Mouse (Mus musculus): ENCODE measurements at regions not wholly inside any gene's neighbourhood (a gene's known extent, or its start where the extent isn't known, plus 50 kb on each side); places are given as distances from the start of the nearest gene placed in this dataset.

DNA sequence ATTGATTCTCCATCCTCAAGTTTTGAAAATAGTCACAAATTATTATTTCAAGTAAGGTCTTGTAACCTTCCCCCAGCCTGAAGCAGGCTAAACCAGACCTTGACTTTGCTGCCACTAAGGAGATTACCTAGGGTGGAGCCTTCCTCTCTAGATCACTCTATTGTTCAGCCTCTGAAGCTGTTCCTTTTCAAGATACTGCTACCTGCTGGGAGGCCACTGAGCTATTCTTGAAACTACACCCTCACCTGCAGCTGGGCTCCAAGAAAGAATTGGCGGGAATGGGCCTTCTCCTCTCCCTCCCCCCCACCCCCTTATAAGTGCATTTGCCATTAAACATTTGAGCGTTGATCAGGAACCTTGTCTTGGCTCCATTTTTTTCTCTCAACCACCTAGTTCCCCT, 534.2 kb upstream of the Dmac1 start:
- 37% methylated on average over 2 of the region's 2 CpGs for WGBS
- no peak for ATAC-seq (ENCODE audit: low FRiP score, low read depth)
- H3K27me3 ChIP-seq, result no peaks in the 10 kb centered on the region
- H3K4me1 ChIP-seq, result no peaks in the 10 kb centered on the region
- no peaks in the 10 kb centered on the region for H3K36me3 ChIP-seq
- no peak overlapping the region for H3K4me2 ChIP-seq (replicated peaks)
- no peak overlapping the region for H3K27ac ChIP-seq (replicated peaks)
- no peak overlapping the region for H3K4me3 ChIP-seq
- H3K9me3 ChIP-seq, result no peaks in the 10 kb centered on the region
- no peak overlapping the region for H3K9ac ChIP-seq (replicated peaks)

DNA sequence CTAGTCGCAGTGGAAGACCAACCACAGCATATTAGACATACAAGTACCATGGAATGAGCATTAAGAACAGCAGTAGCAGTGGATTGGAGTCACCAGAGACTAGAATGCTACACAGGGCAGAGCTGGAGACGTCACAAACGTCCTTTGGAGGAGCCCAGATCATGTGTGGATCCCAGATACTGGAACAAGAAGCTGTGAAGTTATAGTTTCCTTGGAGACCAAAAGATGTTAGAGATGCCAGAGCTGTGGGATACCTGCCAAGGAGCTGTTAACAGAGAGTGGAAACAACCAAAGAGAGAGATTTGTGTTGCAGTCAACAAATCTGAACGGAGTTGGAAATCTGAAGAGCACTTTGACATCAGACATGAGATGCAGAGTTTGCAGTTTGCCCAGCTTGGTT, 523.8 kb upstream of the Dmac1 start:
- Histone ChIP-seq H3K27me3 (no peaks in the 10 kb centered on the region), H3K9ac (replicated peaks) (no peak overlapping the region), H3K4me1 (no peaks in the 10 kb centered on the region), H3K27ac (replicated peaks) (no peak overlapping the region), H3K4me2 (replicated peaks) (no peak overlapping the region), H3K9me3 (no peaks in the 10 kb centered on the region), H3K36me3 (no peaks in the 10 kb centered on the region), H3K4me3 (no peak overlapping the region)
- 82% methylated on average over 4 of the region's 4 CpGs for WGBS
- ATAC-seq (ENCODE audit: low FRiP score, low read depth), result no peak

DNA sequence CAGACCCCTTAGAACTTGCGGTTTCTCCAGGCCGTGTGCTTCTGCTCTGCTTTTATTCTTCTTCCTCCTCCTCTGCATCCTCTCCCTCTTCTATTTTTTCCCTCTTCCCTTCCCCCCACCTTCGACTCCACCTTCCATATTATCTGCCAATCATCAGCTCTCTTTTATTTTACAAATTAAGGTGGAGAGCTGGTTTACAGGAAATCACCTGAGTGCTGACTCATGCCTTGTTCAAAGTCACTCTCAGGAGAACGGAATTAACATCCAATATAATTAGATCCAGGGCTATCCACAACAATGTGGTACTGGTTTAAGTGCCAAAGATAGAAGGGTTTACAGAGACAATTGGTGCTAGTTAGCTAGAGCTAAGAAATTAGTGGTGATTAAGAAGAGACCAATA, 523.1 kb upstream of the Dmac1 start:
- Histone ChIP-seq H3K4me1 (no peaks in the 10 kb centered on the region), H3K36me3 (no peaks in the 10 kb centered on the region), H3K9ac (replicated peaks) (no peak overlapping the region), H3K4me2 (replicated peaks) (no peak overlapping the region), H3K27me3 (no peaks in the 10 kb centered on the region), H3K27ac (replicated peaks) (no peak overlapping the region), H3K9me3 (no peaks in the 10 kb centered on the region), H3K4me3 (no peak overlapping the region)
- ATAC-seq (ENCODE audit: low FRiP score, low read depth), result no peak
- WGBS, result 83% methylated on average over 4 of the region's 4 CpGs

DNA sequence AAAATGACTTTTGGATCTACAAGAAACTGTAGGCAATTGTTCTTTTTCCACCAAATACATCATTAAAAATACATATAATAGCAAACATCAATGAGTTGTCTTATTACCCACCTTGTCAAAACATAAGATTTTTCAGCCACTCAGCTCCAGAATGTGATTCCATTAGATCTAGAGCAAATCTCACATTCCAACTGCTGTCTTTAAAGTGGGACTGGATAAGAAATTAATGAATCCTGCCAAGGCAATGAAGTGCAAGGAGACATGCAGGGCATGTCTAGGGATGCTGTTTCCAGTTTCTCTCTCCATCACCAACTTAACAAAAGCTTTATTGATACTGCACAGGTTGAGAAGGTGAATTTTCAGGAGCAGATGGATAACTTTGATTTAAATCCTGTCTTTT, 513.7 kb upstream of the Dmac1 start:
- no peaks in the 10 kb centered on the region for H3K4me1 ChIP-seq
- no peak overlapping the region for H3K9ac ChIP-seq (replicated peaks)
- no peak overlapping the region for H3K4me3 ChIP-seq
- no peaks in the 10 kb centered on the region for H3K27me3 ChIP-seq
- H3K27ac ChIP-seq (replicated peaks), result no peak overlapping the region
- ATAC-seq (ENCODE audit: low FRiP score, low read depth), result no peak
- no peaks in the 10 kb centered on the region for H3K36me3 ChIP-seq
- H3K4me2 ChIP-seq (replicated peaks), result no peak overlapping the region
- H3K9me3 ChIP-seq, result no peaks in the 10 kb centered on the region

DNA sequence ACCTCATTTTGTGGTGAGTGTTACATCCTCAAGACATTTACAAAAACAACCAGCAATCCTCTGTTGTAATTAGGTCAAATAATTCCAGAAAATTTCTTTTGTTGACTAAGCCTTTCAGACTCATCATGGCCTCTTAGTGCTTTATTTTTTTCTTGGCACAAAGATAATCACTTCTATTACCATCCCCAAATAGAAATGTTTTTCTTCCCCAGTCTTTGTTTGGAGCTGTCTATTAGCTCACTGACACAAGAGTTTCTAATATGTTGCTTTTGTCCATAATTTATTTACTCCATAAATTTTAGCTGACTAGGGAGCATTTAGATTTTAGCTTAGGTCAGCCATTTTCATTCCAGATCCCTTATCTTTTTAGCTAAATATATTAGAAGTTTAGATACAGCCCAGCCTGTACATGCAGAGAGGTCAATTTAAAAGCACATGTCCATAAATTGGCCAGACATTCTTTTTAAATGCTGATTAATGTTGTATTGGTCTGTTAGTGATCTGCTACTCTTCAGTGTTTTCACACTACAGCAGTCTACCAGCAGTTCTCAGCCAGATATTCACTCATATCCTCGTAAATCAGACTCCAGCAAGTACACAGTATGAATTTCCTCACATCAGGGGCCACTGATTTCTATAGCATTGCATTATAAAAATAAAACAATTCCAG, 513.0 kb upstream of the Dmac1 start:
- no peaks in the 10 kb centered on the region for H3K4me1 ChIP-seq
- H3K4me2 ChIP-seq (replicated peaks), result no peak overlapping the region
- no peak overlapping the region for H3K27ac ChIP-seq (replicated peaks)
- H3K27me3 ChIP-seq, result no peaks in the 10 kb centered on the region
- ATAC-seq (ENCODE audit: low FRiP score, low read depth), result no peak
- H3K4me3 ChIP-seq, result no peak overlapping the region
- no peaks in the 10 kb centered on the region for H3K36me3 ChIP-seq
- 87% methylated on average over 1 of the region's 1 CpGs for WGBS
- no peak overlapping the region for H3K9ac ChIP-seq (replicated peaks)
- H3K9me3 ChIP-seq, result no peaks in the 10 kb centered on the region

DNA sequence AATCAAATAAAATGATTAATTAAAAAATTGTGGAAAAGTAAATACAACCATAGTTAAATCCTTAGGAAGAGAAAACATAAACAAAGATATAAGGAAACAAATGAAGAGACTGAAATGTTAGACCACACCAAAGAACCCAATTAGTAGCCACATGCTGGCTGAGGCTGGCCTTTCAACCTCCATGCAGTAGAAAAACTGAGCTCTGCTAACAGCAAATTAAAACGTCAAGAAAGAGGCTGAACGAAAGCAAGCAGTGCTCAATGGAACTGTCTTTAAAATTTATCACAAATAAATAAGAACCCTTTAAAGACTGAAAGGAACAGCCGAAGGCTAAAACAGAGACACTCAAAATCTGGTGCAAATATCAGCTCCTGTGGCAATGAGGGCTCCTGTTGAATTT, 509.3 kb upstream of the Dmac1 start:
- 57% methylated on average over 3 of the region's 3 CpGs for WGBS
- H3K9me3 ChIP-seq, result no peaks in the 10 kb centered on the region
- no peak overlapping the region for H3K4me2 ChIP-seq (replicated peaks)
- H3K27me3 ChIP-seq, result no peaks in the 10 kb centered on the region
- no peaks in the 10 kb centered on the region for H3K4me1 ChIP-seq
- no peak overlapping the region for H3K27ac ChIP-seq (replicated peaks)
- ATAC-seq (ENCODE audit: low FRiP score, low read depth), result no peak
- H3K4me3 ChIP-seq, result no peak overlapping the region
- H3K9ac ChIP-seq (replicated peaks), result no peak overlapping the region
- no peaks in the 10 kb centered on the region for H3K36me3 ChIP-seq

DNA sequence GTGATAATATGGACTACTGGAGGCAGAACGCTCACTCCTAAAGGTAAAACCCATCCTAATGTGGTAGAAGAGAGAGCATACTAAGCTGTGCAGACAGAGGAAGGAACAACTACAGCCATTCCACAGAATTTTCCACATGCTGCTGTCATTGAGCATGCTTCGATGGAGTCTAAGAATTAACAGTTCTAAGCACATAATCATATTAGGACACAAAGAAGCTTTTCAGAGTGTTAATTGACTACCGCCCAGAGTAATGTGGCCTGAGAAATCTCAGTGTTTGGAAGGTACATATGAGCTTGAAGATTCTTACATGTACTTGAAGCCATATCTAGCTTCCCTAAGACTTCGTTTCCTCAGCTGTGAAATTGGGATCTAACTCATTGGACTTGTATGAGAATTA, 508.3 kb upstream of the Dmac1 start:
- WGBS, result 67% methylated on average over 4 of the region's 4 CpGs
- ATAC-seq (ENCODE audit: low FRiP score, low read depth), result no peak
- no peak overlapping the region for H3K4me2 ChIP-seq (replicated peaks)

DNA sequence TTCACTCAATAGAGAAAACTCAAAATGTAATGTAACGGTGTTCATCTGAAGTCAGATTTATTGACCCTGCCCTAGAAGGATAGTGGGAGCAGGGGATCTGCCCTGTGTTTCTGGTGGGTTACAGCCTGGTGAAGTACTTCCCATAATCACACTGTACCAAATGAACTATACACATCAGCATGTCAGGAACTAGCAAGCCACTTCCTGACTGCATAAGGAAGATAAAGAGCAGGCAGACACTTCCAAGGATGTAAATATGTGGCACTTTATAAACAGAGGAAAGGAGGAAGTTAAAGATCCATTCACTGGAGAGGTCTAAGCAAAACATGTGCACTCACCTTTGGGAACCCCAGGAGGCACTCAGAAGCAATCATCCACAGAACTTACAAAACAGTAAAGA, 501.4 kb upstream of the Dmac1 start:
- Histone ChIP-seq H3K9ac (replicated peaks) (no peak overlapping the region), H3K27me3 (no peaks in the 10 kb centered on the region), H3K4me1 (no peaks in the 10 kb centered on the region), H3K27ac (replicated peaks) (no peak overlapping the region), H3K4me3 (no peak overlapping the region), H3K36me3 (no peaks in the 10 kb centered on the region), H3K9me3 (no peaks in the 10 kb centered on the region), H3K4me2 (replicated peaks) (no peak overlapping the region)
- WGBS, result 88% methylated on average over 1 of the region's 1 CpGs
- no peak for ATAC-seq (ENCODE audit: low FRiP score, low read depth)

More for the DNA sequence above, 508.3 kb upstream of the Dmac1 start:
- Histone ChIP-seq H3K4me1 (no peaks in the 10 kb centered on the region), H3K9me3 (no peaks in the 10 kb centered on the region), H3K9ac (replicated peaks) (no peak overlapping the region), H3K27me3 (no peaks in the 10 kb centered on the region), H3K4me3 (no peak overlapping the region), H3K27ac (replicated peaks) (no peak overlapping the region), H3K36me3 (no peaks in the 10 kb centered on the region)

DNA sequence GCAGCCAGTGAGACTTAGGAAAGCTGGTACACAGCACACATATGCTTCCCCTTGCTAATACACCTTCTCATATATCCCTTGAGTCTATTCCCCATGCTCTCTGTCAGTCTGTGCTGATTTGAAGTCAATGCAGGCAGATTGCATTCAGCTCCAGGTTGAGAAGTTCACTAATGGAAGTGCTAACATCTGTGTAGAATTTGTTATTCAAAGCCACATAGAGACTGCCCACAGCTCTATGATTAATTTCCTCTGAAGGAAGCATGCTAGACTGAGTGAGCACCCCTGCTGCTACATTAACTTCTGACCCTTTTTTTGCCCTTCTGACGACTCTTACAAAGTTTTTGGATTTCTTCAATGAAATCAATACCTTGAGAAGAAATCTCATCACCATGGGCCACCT, 486.0 kb upstream of the Dmac1 start:
- ATAC-seq (ENCODE audit: low FRiP score, low read depth), result no peak
- Histone ChIP-seq H3K4me3 (no peak overlapping the region), H3K4me1 (no peaks in the 10 kb centered on the region), H3K27me3 (no peaks in the 10 kb centered on the region), H3K27ac (replicated peaks) (no peak overlapping the region), H3K9ac (replicated peaks) (no peak overlapping the region), H3K9me3 (no peaks in the 10 kb centered on the region), H3K36me3 (no peaks in the 10 kb centered on the region), H3K4me2 (replicated peaks) (no peak overlapping the region)
- WGBS, result 40% methylated on average over 1 of the region's 1 CpGs

DNA sequence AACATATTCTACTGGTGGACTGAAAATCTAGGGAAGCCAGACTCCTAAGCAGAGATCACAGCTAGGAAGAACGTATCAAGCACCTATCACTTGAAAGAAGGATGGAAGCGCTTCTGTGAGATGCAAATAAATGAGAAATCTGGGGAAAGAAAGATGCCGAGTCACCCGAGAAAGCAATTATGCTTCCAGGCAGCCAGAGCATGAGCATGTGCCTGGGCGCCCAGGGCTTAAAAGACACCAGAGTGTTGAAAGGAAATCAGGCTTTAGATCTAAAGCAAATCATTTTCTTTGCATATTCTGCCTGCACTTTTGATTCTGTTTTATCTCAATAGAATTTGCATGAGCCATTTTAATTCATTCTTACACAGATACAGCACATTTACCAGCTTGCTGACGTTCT, 466.5 kb upstream of the Dmac1 start:
- Histone ChIP-seq H3K9ac (replicated peaks) (no peak overlapping the region), H3K9me3 (no peaks in the 10 kb centered on the region), H3K27me3 (no peaks in the 10 kb centered on the region), H3K4me1 (no peaks in the 10 kb centered on the region), H3K4me3 (no peak overlapping the region), H3K36me3 (no peaks in the 10 kb centered on the region), H3K4me2 (replicated peaks) (no peak overlapping the region), H3K27ac (replicated peaks) (no peak overlapping the region)
- no peak for ATAC-seq (ENCODE audit: low FRiP score, low read depth)
- 53% methylated on average over 6 of the region's 6 CpGs for WGBS

DNA sequence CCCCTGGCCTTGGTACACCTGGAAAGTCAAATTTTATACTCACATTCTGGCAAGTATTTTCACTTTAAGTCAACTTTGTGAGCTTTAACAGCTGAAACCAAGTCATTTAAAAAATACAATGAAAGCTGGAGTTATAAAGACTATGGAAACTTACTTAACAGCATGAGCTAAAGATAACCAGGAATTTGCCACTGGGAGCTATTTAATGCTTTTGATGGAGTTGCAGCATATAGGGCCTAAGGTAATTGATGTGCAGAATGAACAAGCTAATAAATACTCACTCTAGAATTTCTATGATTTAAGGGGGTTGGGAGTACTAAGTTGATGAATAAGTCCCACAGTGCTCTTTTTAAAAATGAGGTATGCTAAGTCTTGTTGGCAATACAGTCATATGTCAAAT, 463.5 kb upstream of the Dmac1 start:
- no peak overlapping the region for H3K4me3 ChIP-seq
- no peak overlapping the region for H3K9ac ChIP-seq (replicated peaks)
- H3K27ac ChIP-seq (replicated peaks), result no peak overlapping the region
- no peaks in the 10 kb centered on the region for H3K27me3 ChIP-seq
- no peak for ATAC-seq (ENCODE audit: low FRiP score, low read depth)
- no peak overlapping the region for H3K4me2 ChIP-seq (replicated peaks)
- H3K9me3 ChIP-seq, result no peaks in the 10 kb centered on the region
- H3K4me1 ChIP-seq, result no peaks in the 10 kb centered on the region
- no peaks in the 10 kb centered on the region for H3K36me3 ChIP-seq

DNA sequence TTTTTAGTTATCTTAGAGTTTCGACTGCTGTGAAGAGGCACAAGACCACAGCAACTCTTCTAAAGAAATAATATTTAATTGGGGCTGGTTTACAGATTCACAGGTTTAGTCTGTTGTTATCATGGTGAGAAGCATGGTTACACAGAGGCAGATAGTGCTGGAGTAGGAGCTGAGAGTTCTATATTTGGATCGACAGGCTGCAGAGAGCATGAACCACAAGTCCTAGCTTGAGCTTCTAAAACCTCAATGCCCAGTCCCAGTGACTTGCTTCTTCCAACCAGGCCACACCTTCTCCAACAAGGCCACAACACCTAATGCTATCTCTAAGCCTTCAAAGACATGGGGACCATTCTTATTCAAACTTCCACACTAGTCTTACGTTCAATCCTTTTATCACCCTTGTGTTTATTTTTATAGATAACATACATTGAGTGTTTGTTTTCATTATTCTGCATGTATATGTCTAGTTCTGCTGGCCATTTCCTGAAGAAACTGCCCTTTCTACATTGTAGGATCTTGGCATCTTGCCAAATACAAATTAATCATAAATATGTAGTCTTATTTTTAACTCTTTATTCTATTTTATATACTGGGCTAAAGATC, 452.8 kb upstream of the Dmac1 start:
- no peaks in the 10 kb centered on the region for H3K27me3 ChIP-seq
- ATAC-seq (ENCODE audit: low FRiP score, low read depth), result no peak
- 83% methylated on average over 3 of the region's 3 CpGs for WGBS
- no peaks in the 10 kb centered on the region for H3K36me3 ChIP-seq
- no peak overlapping the region for H3K4me2 ChIP-seq (replicated peaks)
- H3K4me1 ChIP-seq, result no peaks in the 10 kb centered on the region
- no peak overlapping the region for H3K4me3 ChIP-seq
- H3K9me3 ChIP-seq, result no peaks in the 10 kb centered on the region
- no peak overlapping the region for H3K27ac ChIP-seq (replicated peaks)
- H3K9ac ChIP-seq (replicated peaks), result no peak overlapping the region

DNA sequence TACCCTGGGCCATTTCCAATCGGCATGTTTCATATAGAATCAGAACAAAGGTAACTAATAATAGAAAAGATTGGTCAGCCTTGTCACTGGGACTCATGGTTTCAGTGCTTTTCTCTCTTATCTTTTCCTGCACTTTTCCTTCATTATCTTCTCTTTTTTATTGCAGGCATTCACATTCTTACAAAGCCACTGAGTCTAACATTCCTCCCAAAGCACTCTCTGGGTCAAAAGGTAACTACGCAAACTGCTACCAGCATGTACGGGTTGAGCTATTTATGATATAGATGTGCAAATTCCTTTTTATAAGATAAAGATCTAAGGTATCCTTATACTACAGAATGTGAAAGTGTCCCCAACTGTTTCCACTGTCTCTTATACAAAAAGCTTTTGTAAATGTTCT, 436.5 kb upstream of the Dmac1 start:
- ATAC-seq (ENCODE audit: low FRiP score, low read depth), result no peak
- Histone ChIP-seq H3K27me3 (no peaks in the 10 kb centered on the region), H3K4me3 (no peak overlapping the region), H3K27ac (replicated peaks) (no peak overlapping the region), H3K9me3 (no peaks in the 10 kb centered on the region), H3K4me2 (replicated peaks) (no peak overlapping the region), H3K9ac (replicated peaks) (no peak overlapping the region), H3K4me1 (no peaks in the 10 kb centered on the region), H3K36me3 (no peaks in the 10 kb centered on the region)
- WGBS, result 96% methylated on average over 3 of the region's 3 CpGs

Measured in midbrain, embryonic 12.5 days (tissue).